Mouse (Mus musculus): ENCODE measurements around the gene Brip1.

DNA sequence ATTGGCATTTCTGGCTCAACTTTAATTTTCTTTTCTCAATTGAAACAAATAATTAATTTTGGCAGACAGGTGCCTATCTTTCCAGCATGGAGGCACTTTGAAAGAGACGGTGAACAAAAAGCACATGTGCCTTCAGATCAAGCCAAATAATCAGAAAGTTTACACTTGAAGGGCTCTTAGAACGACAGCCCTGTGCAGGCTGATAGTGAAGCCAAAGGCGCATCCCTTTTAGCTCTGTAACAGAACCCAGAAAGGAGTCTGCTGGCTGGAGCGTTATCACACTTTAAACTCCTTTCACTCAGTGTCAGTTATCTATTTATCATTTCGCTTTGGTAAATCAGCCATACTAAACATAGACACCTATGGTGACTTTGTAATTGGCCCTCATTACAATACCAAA, 45.4 kb downstream of the Brip1 start:
- TF ChIP-seq CTCF (IDR thresholded peaks at IDR 0.05; ENCODE audit: control insufficient read depth, insufficient read depth, insufficient replicate concordance, low read depth, low read length) (no peak), POLR2A (IDR thresholded peaks at IDR 0.05; ENCODE audit: control insufficient read depth, low read depth, low read length) (no peak)
